ENCODE assay signal across 9 mouse cellular contexts in the genomic region with DNA sequence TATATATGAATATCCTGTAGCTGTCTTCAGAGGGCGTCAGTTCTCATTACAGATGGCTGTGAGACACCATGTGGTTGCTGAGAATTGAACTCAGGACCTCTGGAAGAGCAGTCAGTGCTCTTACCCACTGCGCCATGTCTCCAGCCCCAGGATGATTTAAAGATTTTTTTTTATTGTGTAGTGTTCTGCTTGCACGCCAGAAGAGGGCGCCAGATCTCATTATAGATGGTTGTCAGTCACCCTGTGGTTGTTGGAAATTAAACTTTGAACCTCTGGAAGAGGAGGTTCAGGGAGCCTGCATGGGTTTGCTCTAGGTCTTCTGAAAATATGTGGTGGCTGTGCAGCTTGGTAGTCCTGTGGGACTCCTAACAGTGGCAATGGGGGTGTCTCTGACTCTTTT. TPM values are rescaled to one million over a fixed set of nuclear protein-coding genes. Genes with fewer than 3 reads are reported as not detected.
DNase-seq lines count a peak whose midpoint lies in the region; ATAC-seq and TF ChIP-seq lines count a peak whose summit lies in the region.
"Had no signal": no experiment of that assay in that cellular context is flagged by ENCODE, and none has a peak within 500 bp of the region (broad histone marks: within the 10 kb centered on the region; RNA-seq: fewer than 3 reads in every experiment).

No protein-coding gene starts in this region.

- H3K27me3 ChIP-seq in heart, postnatal 0 days (ENCODE audit: control insufficient read depth, insufficient read depth, low read length): no peaks in the 10 kb centered on the region
- H3K27me3 ChIP-seq in heart, embryonic 10.5 days (ENCODE audit: insufficient read depth, poor library complexity, severe bottlenecking): no peaks in the 10 kb centered on the region
- no peaks in the 10 kb centered on the region for H3K27me3 ChIP-seq in Patski
- no peaks in the 10 kb centered on the region for H3K27me3 ChIP-seq in liver, embryonic 14.5 days (ENCODE audit: control insufficient read depth, insufficient read depth, low read length)
- no peaks in the 10 kb centered on the region for H3K27me3 ChIP-seq in spleen, adult 2 months (ENCODE audit: control insufficient read depth, insufficient read depth, low read length)
- H3K27me3 ChIP-seq in forebrain, embryonic 12.5 days: no peaks in the 10 kb centered on the region
- H3K27me3 ChIP-seq: limb, embryonic 15.5 days had no signal

- peak; percentile 43 for TF ChIP-seq CTCF in heart, postnatal 0 days (IDR thresholded peaks at IDR 0.05; ENCODE audit: low read depth)
- peak; percentile 71 for TF ChIP-seq CTCF in Patski (IDR thresholded peaks at IDR 0.05)
- peak; percentile 81 for TF ChIP-seq CTCF in liver, embryonic 14.5 days (IDR thresholded peaks at IDR 0.05; ENCODE audit: low read depth)
- 0 out of 2 replicates have a peak, but pooled peaks have one; percentile 11 for TF ChIP-seq CTCF in spleen, adult 2 months (IDR thresholded peaks at IDR 0.05; ENCODE audit: extremely low read depth, insufficient read depth, insufficient read length, insufficient replicate concordance)

- TF ChIP-seq EP300 in heart, postnatal 0 days (IDR thresholded peaks at IDR 0.05; ENCODE audit: low read depth): no peak
- TF ChIP-seq EP300 in liver, embryonic 14.5 days (IDR thresholded peaks at IDR 0.05; ENCODE audit: low read depth): no peak

- no peak overlapping the region for H3K4me2 ChIP-seq in heart, postnatal 0 days (ENCODE audit: low read depth, low read length)
- H3K4me2 ChIP-seq in liver, embryonic 14.5 days (ENCODE audit: low read depth): no peak overlapping the region
- H3K4me2 ChIP-seq in forebrain, embryonic 12.5 days: no peak overlapping the region
- H3K4me2 ChIP-seq: limb, embryonic 15.5 days had no signal

- DNase-seq in heart, postnatal 0 days (ENCODE audit: low spot score): no peak
- no peak for DNase-seq in heart, embryonic 10.5 days (ENCODE audit: low spot score)
- DNase-seq in A20 (ENCODE audit: low read depth, low spot score) (peak; percentile 76), Patski (ENCODE audit: low read depth, low spot score) (no peak)
- DNase-seq in embryo, embryonic 11 days: peak; percentile 26
- peak; percentile 52 to 56 (median 53) for DNase-seq in liver, embryonic 14.5 days (ENCODE audit: low read depth in 3 of 3, low spot score in 3 of 3)
- DNase-seq in spleen, adult 2 months (ENCODE audit: low read depth in 1 of 2, low spot score in 2 of 2): peak; percentile 41 to 45

- CTCF ChIA-PET in Patski (lab: Charles Lee): interaction anchor here (0.9 to 1.5 kb wide), 4 partner anchors 9 to 51 kb away, joined by 3 to 4 read pairs (median 4); a partner anchor contains a TSS

- ATAC-seq in heart, postnatal 0 days (ENCODE audit: insufficient read depth, low read depth): no peak
- ATAC-seq in Patski: no peak
- peak; percentile 11; the same call in 1 of the 2 replicates for ATAC-seq in liver, embryonic 14.5 days (ENCODE audit: insufficient read depth)
- ATAC-seq in forebrain, embryonic 12.5 days (ENCODE audit: low FRiP score): no peak

- H3K9me3 ChIP-seq in heart, postnatal 0 days (replicated peaks; ENCODE audit: control insufficient read depth, low read length): no peaks in the 10 kb centered on the region
- no peaks in the 10 kb centered on the region for H3K9me3 ChIP-seq in heart, embryonic 10.5 days
- no peaks in the 10 kb centered on the region for H3K9me3 ChIP-seq in liver, embryonic 14.5 days (ENCODE audit: control insufficient read depth, low read length)
- H3K9me3 ChIP-seq in forebrain, embryonic 12.5 days: no peaks in the 10 kb centered on the region

- in situ Hi-C loops in Patski (cut with MboI; ENCODE audit: low pct_unique_long_range_greater_than_20kb): loop anchor here (5.0 kb wide), 1 partner anchor 69 kb away; no protein-coding TSS in a partner anchor

- POLR2A ChIA-PET in Patski (lab: Charles Lee): no interaction called here

- no peak overlapping the region for H3K9ac ChIP-seq in heart, postnatal 0 days (replicated peaks; ENCODE audit: low read depth, low read length)
- no peak overlapping the region for H3K9ac ChIP-seq in liver, embryonic 14.5 days (replicated peaks)
- H3K9ac ChIP-seq in forebrain, embryonic 12.5 days: no peak overlapping the region
- H3K9ac ChIP-seq: limb, embryonic 15.5 days had no signal

- 38% methylated on average over 4 of the region's 4 CpGs for WGBS in heart, postnatal 0 days
- 31% methylated on average over 4 of the region's 4 CpGs for WGBS in heart, embryonic 10.5 days
- 18% methylated on average over 4 of the region's 4 CpGs for WGBS in liver, embryonic 14.5 days (ENCODE audit: insufficient replicate concordance)
- WGBS in spleen, adult 2 months: 44% methylated on average over 4 of the region's 4 CpGs
- 24% methylated on average over 4 of the region's 4 CpGs for WGBS in forebrain, embryonic 12.5 days

- H3K27ac ChIP-seq in heart, postnatal 0 days (ENCODE audit: low read depth): no peak overlapping the region
- no peak overlapping the region for H3K27ac ChIP-seq in heart, embryonic 10.5 days
- H3K27ac ChIP-seq in liver, embryonic 14.5 days: no peak overlapping the region
- no peak overlapping the region for H3K27ac ChIP-seq in spleen, adult 2 months (ENCODE audit: insufficient read depth, low read length)
- no peak overlapping the region for H3K27ac ChIP-seq in forebrain, embryonic 12.5 days
- H3K27ac ChIP-seq: limb, embryonic 15.5 days had no signal

- no peaks in the 10 kb centered on the region; the same call in 1 of the 2 replicates for H3K4me1 ChIP-seq in heart, postnatal 0 days (ENCODE audit: control insufficient read depth, insufficient read depth)
- H3K4me1 ChIP-seq in heart, embryonic 10.5 days: 0 out of 2 replicates have a peak, but pooled peaks cover 1% of the 10 kb centered on the region
- H3K4me1 ChIP-seq in liver, embryonic 14.5 days (replicated peaks; ENCODE audit: control insufficient read depth in 2 of 2, insufficient read depth in 2 of 2, low read length in 1 of 2): peaks cover 2 to 8% of the 10 kb centered on the region in 2 experiments; a peak in 2 of 4 replicates
- H3K4me1 ChIP-seq in spleen, adult 2 months (ENCODE audit: control insufficient read depth, insufficient read depth, insufficient read length): no peaks in the 10 kb centered on the region
- H3K4me1 ChIP-seq in forebrain, embryonic 12.5 days: peaks cover 6% of the 10 kb centered on the region; the same call in 1 of the 2 replicates

- H3K4me3 ChIP-seq in heart, postnatal 0 days (ENCODE audit: low read depth, low read length): no peak overlapping the region
- H3K4me3 ChIP-seq in heart, embryonic 10.5 days: no peak overlapping the region
- H3K4me3 ChIP-seq in liver, embryonic 14.5 days (ENCODE audit: insufficient read depth in 1 of 2, low read depth in 2 of 2, low read length in 2 of 2): no peak overlapping the region
- H3K4me3 ChIP-seq in spleen, adult 2 months (ENCODE audit: extremely low read depth, insufficient read depth, insufficient read length): no peak overlapping the region
- H3K4me3 ChIP-seq in forebrain, embryonic 12.5 days (replicated peaks): no peak overlapping the region
- H3K4me3 ChIP-seq: limb, embryonic 15.5 days had no signal

- TF ChIP-seq POLR2A in spleen, adult 2 months (IDR thresholded peaks at IDR 0.05; ENCODE audit: low read depth, low read length): no peak

- H3K36me3 ChIP-seq in heart, postnatal 0 days (replicated peaks; ENCODE audit: control insufficient read depth, insufficient read depth, low read length): no peaks in the 10 kb centered on the region
- H3K36me3 ChIP-seq in heart, embryonic 10.5 days: no peaks in the 10 kb centered on the region
- H3K36me3 ChIP-seq in liver, embryonic 14.5 days (replicated peaks; ENCODE audit: control insufficient read depth, insufficient read depth, low read depth): no peaks in the 10 kb centered on the region
- H3K36me3 ChIP-seq in spleen, adult 2 months (ENCODE audit: control insufficient read depth, insufficient read depth, low read length): no peaks in the 10 kb centered on the region
- no peaks in the 10 kb centered on the region; the same call in 1 of the 2 replicates for H3K36me3 ChIP-seq in forebrain, embryonic 12.5 days (replicated peaks)
- H3K36me3 ChIP-seq: limb, embryonic 15.5 days had no signal

RNA-seq across cellular contexts. Expression of a gene that starts 5.4 kb away (rescaled TPM):
- 35.6 and 44.2 TPM in 2 replicates for total RNA-seq in heart, postnatal 0 days (2014; rRNA removed; ENCODE audit: low replicate concordance)
- polyA plus RNA-seq in heart, postnatal 0 days (2015; fragmentation: Nextera tagmentation; extraction: Ambion mirVana): 211 and 237 TPM in 2 replicates
- polyA plus RNA-seq in heart, embryonic 10.5 days (2016; fragmentation: Nextera tagmentation; extraction: Ambion mirVana): 736 and 829 TPM in 2 replicates
- polyA plus RNA-seq in Patski (2021): 942 TPM
- 61.0 and 95.7 TPM in 2 replicates for polyA plus RNA-seq in liver, embryonic 14.5 days (2012; rRNA removed)
- 186 and 188 TPM in 2 replicates for polyA plus RNA-seq in liver, embryonic 14.5 days (2014; fragmentation: Nextera tagmentation; extraction: Ambion mirVana)
- 214 and 398 TPM in 2 replicates for polyA plus RNA-seq in spleen, adult 2 months (2012; rRNA removed)
- 416 and 432 TPM in 2 replicates for polyA plus RNA-seq in forebrain, embryonic 12.5 days (2016; fragmentation: Nextera tagmentation; extraction: Ambion mirVana)

RNA-seq across cellular contexts. Expression of a gene that starts 5.4 kb away (rescaled TPM):
- 1.3 and 3.7 TPM in 2 replicates for total RNA-seq in heart, postnatal 0 days (2014; rRNA removed; ENCODE audit: low replicate concordance)
- 4.5 and 5.2 TPM in 2 replicates for polyA plus RNA-seq in heart, postnatal 0 days (2015; fragmentation: Nextera tagmentation; extraction: Ambion mirVana)
- 2.8 and 3.1 TPM in 2 replicates for polyA plus RNA-seq in heart, embryonic 10.5 days (2016; fragmentation: Nextera tagmentation; extraction: Ambion mirVana)
- polyA plus RNA-seq in Patski (2021): 2.2 TPM
- 0.40 and 0.60 TPM in 2 replicates for polyA plus RNA-seq in liver, embryonic 14.5 days (2012; rRNA removed)
- 0.29 and 0.92 TPM in 2 replicates for polyA plus RNA-seq in liver, embryonic 14.5 days (2014; fragmentation: Nextera tagmentation; extraction: Ambion mirVana)
- polyA plus RNA-seq in spleen, adult 2 months (2012; rRNA removed): 0.89 and 0.97 TPM in 2 replicates
- polyA plus RNA-seq in forebrain, embryonic 12.5 days (2016; fragmentation: Nextera tagmentation; extraction: Ambion mirVana): 2.9 and 3.6 TPM in 2 replicates

RNA-seq across cellular contexts. Expression of a gene that starts 21.2 kb away (rescaled TPM):
- total RNA-seq in heart, postnatal 0 days (2014; rRNA removed; ENCODE audit: low replicate concordance): not detected in 2 replicates
- not detected in 2 replicates for polyA plus RNA-seq in heart, postnatal 0 days (2015; fragmentation: Nextera tagmentation; extraction: Ambion mirVana)
- not detected in 2 replicates for polyA plus RNA-seq in heart, embryonic 10.5 days (2016; fragmentation: Nextera tagmentation; extraction: Ambion mirVana)
- polyA plus RNA-seq in Patski (2021): not detected
- polyA plus RNA-seq in liver, embryonic 14.5 days (2012; rRNA removed): not detected in 2 replicates
- not detected in 2 replicates for polyA plus RNA-seq in liver, embryonic 14.5 days (2014; fragmentation: Nextera tagmentation; extraction: Ambion mirVana)
- 0.05 and 0.07 TPM in 2 replicates for polyA plus RNA-seq in spleen, adult 2 months (2012; rRNA removed)
- not detected in 2 replicates for polyA plus RNA-seq in forebrain, embryonic 12.5 days (2016; fragmentation: Nextera tagmentation; extraction: Ambion mirVana)
- polyA plus RNA-seq: limb, embryonic 15.5 days had no signal

RNA-seq across cellular contexts. Expression of a gene that starts 35.9 kb away (rescaled TPM):
- not detected in 2 replicates for total RNA-seq in heart, postnatal 0 days (2014; rRNA removed; ENCODE audit: low replicate concordance)
- polyA plus RNA-seq in heart, postnatal 0 days (2015; fragmentation: Nextera tagmentation; extraction: Ambion mirVana): 0.36 and 0.55 TPM in 2 replicates
- 2.0 and 3.5 TPM in 2 replicates for polyA plus RNA-seq in heart, embryonic 10.5 days (2016; fragmentation: Nextera tagmentation; extraction: Ambion mirVana)
- polyA plus RNA-seq in Patski (2021): 1.6 TPM
- 0.84 and 1.1 TPM in 2 replicates for polyA plus RNA-seq in liver, embryonic 14.5 days (2012; rRNA removed)
- polyA plus RNA-seq in liver, embryonic 14.5 days (2014; fragmentation: Nextera tagmentation; extraction: Ambion mirVana): 1.8 and 2.0 TPM in 2 replicates
- 22.8 and 26.6 TPM in 2 replicates for polyA plus RNA-seq in spleen, adult 2 months (2012; rRNA removed)
- polyA plus RNA-seq in forebrain, embryonic 12.5 days (2016; fragmentation: Nextera tagmentation; extraction: Ambion mirVana): 6.9 and 12.4 TPM in 2 replicates

RNA-seq across cellular contexts. Expression of a gene that starts 40.8 kb away (rescaled TPM):
- total RNA-seq in heart, postnatal 0 days (2014; rRNA removed; ENCODE audit: low replicate concordance): 1,358 and 1,465 TPM in 2 replicates
- 616 and 625 TPM in 2 replicates for polyA plus RNA-seq in heart, postnatal 0 days (2015; fragmentation: Nextera tagmentation; extraction: Ambion mirVana)
- 503 and 534 TPM in 2 replicates for polyA plus RNA-seq in heart, embryonic 10.5 days (2016; fragmentation: Nextera tagmentation; extraction: Ambion mirVana)
- 667 TPM for polyA plus RNA-seq in Patski (2021)
- polyA plus RNA-seq in liver, embryonic 14.5 days (2012; rRNA removed): 345 and 412 TPM in 2 replicates
- 279 and 297 TPM in 2 replicates for polyA plus RNA-seq in liver, embryonic 14.5 days (2014; fragmentation: Nextera tagmentation; extraction: Ambion mirVana)
- polyA plus RNA-seq in spleen, adult 2 months (2012; rRNA removed): 206 and 255 TPM in 2 replicates
- polyA plus RNA-seq in forebrain, embryonic 12.5 days (2016; fragmentation: Nextera tagmentation; extraction: Ambion mirVana): 456 and 479 TPM in 2 replicates

Comparison
In these comparisons a context has a peak if more than half of its experiments do, and no peak if none do; other contexts are left out.
1. DNase-seq: peak in A20 (single experiment), embryo, embryonic 11 days (single experiment), liver, embryonic 14.5 days (3 of 3) and spleen, adult 2 months (2 of 2); none in heart, postnatal 0 days (single experiment), heart, embryonic 10.5 days (single experiment) and Patski (single experiment).
2. CTCF ChIP-seq: peak in every context shown above with its lines; median percentile 81 in liver, embryonic 14.5 days; 71 in Patski; 43 in heart, postnatal 0 days; 11 in spleen, adult 2 months.